Mouse (Mus musculus): ENCODE results near the gene Agps. TPM values are rescaled to one million over a fixed set of nuclear protein-coding genes. Genes with fewer than 3 reads are reported as not detected.
"Not testable (repeated sequence)": the region's sequence is repeated elsewhere in the genome, so short reads cannot be mapped to it uniquely, and the experiment has no call there.

Agps gene
- polyA plus RNA-seq, 1 experiment from 2014 or later = 47.8 TPM

DNA sequence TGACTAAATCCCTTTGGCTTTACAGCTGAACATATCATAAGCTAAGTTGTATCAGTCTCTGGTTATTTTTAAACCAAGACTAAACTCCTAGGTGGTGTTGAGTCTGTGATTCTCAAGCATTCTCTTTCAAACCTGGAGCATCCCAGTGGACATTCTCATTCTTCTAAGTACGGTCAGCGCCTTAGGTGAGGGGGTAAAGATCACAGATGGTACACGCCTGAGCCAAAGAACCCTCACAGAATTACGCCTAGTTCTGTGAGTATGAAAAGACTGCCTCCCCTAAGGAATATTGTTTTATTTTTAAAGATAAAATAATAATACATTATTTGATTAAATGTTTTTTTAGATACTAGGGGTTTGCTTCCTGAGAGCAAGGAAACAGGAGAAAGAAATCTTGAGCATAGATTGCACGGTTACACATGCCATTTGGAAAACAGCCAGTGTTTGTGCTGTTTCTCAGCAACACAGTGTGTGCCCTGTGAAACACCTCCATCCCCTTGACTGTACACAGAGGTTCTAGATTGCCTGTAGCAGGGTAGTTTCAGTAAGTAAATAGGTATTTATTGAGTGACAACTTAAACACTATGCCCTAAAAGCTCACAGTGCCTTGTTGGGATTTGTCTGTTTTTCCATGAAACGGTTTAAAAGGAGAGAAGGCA lies 97.9 kb downstream of the Agps start:
- WGBS = 87% methylated on average over 6 of the region's 6 CpGs

DNA sequence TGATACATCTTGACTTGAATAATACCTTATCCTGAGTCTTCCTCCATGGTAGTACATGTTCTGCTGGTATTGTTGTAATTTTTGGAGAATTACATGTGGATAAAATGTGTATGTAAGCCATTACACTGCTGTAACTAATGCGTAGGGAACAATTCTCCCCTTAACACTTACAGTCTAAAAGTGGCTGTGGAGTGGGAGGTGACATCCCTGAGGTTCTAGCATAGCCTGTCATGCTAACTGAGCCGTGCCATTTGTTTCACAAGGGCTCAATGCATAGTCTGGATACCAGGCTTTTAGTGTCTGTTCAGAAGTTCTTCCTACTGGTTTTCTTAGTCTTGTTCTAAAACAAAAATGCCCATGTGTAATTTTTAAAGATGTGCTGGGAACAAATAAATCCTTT lies 99.0 kb downstream of the Agps start:
- no peaks in the 10 kb centered on the region for H3K9me3 ChIP-seq
- no peaks in the 10 kb centered on the region for H3K27me3 ChIP-seq
- peaks cover 22% of the 10 kb centered on the region; the same call in 1 of the 2 replicates for H3K36me3 ChIP-seq
- ATAC-seq (ENCODE audit: insufficient number of reproducible peaks, insufficient read depth, low FRiP score, low TSS enrichment, low read depth) = no peak
- no peak overlapping the region for H3K27ac ChIP-seq
- no peak overlapping the region for H3K9ac ChIP-seq (replicated peaks)
- peaks cover 25% of the 10 kb centered on the region for H3K4me1 ChIP-seq (replicated peaks)
- H3K4me2 ChIP-seq = no peak overlapping the region
- no peak overlapping the region for H3K4me3 ChIP-seq (replicated peaks)
- WGBS = 86% methylated on average over 2 of the region's 2 CpGs

More for the DNA sequence above, 97.9 kb downstream of the Agps start:
- Histone ChIP-seq H3K4me1 (replicated peaks) (peaks cover 22% of the 10 kb centered on the region), H3K4me3 (replicated peaks) (no peak overlapping the region), H3K27me3 (no peaks in the 10 kb centered on the region), H3K9ac (replicated peaks) (no peak overlapping the region), H3K36me3 (peaks cover 22% of the 10 kb centered on the region; the same call in 1 of the 2 replicates), H3K27ac (peak overlapping the region; percentile 54), H3K9me3 (no peaks in the 10 kb centered on the region), H3K4me2 (no peak overlapping the region)
- ATAC-seq (ENCODE audit: insufficient number of reproducible peaks, insufficient read depth, low FRiP score, low TSS enrichment, low read depth) = no peak

DNA sequence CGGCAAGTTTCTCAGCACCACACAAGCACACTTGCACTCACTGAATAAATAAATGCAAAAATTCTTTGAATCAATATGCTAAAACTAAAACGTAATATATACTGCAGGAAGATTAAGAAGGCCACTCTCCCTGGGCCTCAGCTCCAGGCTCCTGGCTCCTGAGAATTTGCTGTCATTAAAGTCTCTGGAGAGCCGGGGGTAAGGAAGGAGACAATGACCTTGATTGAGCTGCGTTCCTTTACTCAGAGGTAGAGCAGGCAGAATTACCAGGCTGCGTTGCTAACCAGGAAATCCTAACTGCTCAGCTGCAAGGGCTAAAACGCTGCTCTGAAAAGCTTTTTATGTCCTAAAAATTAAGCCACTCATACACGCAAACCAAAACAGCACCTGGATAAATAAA lies 101.6 kb downstream of the Agps start:
- 30% methylated on average over 7 of the region's 7 CpGs for WGBS
- Histone ChIP-seq H3K36me3 (peaks cover 11% of the 10 kb centered on the region; the same call in 1 of the 2 replicates), H3K27me3 (no peaks in the 10 kb centered on the region), H3K4me1 (replicated peaks) (peaks cover 25% of the 10 kb centered on the region), H3K9ac (replicated peaks) (no peak overlapping the region), H3K4me3 (replicated peaks) (no peak overlapping the region), H3K9me3 (no peaks in the 10 kb centered on the region), H3K27ac (peak overlapping the region; percentile 82), H3K4me2 (no peak overlapping the region)
- no peak for ATAC-seq (ENCODE audit: insufficient number of reproducible peaks, insufficient read depth, low FRiP score, low TSS enrichment, low read depth)

DNA sequence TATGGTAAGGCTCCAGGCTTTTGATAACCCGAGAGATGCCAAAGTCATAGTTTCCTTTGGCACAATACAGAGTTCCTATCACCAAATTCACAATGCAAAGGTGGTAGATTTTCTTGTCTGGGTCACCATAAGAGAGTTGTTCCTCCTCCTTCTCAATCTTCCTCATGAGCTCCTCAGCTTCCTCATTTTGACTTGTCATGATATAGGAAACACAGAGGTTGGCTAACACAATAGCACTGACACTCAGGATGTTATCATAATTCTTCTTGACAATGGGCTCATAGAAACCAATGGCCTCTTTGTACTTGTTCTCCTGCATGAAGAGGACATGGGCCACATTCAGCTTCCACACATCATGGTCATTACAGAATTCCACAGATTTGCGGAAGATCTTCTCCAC lies 104.7 kb downstream of the Agps start:
- 87% methylated on average over 2 of the region's 2 CpGs for WGBS
- not testable (repeated sequence) for H3K9ac ChIP-seq (replicated peaks)
- H3K4me1 ChIP-seq (replicated peaks) = peaks cover 25% of the 10 kb centered on the region

DNA sequence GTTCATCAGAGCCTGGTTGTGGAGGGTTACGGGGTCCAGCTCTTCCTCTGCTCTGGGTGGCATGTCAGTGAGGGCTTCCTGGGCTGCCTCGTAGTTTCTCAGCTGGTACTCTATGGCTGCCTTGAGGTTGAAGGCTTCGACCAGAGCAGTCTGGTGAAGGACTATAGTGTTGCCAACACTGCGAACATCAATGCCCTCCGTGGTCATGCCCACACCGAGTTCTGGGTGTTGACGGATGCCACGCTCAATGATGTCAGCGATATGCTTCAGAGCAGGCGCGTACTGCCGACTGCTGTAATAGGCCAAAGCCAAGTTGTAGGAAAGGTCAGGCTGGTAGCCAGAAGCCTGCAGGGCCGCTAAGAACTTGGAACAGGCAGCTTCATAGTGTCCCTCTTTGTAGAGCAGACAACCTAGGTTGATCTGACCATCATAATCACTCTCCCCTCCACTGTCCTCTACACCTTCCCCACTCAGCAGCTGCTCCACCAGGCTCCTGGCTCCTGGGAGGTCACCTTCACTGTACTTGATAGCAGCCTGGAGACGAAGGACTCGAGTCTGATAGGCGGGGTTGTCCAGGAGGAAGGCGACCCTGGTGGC lies 105.6 kb downstream of the Agps start:
- H3K4me2 ChIP-seq = peak overlapping the region; percentile 52
- peak overlapping the region; percentile 85; the same call in 1 of the 2 replicates for H3K27ac ChIP-seq
- ATAC-seq (ENCODE audit: insufficient number of reproducible peaks, insufficient read depth, low FRiP score, low TSS enrichment, low read depth) = peak; percentile 29
- H3K4me3 ChIP-seq (replicated peaks) = peak overlapping the region; percentile 49
- peaks cover 24% of the 10 kb centered on the region for H3K4me1 ChIP-seq (replicated peaks)
- not testable (repeated sequence) for H3K27me3 ChIP-seq, H3K9me3 ChIP-seq, H3K36me3 ChIP-seq
- WGBS = 70% methylated on average over 16 of the region's 17 CpGs
- H3K9ac ChIP-seq (replicated peaks) = peak overlapping the region; percentile 58; the same call in 1 of the 2 replicates

More for the DNA sequence above, 104.7 kb downstream of the Agps start:
- H3K27me3 ChIP-seq; H3K9me3 ChIP-seq; H3K27ac ChIP-seq; H3K36me3 ChIP-seq; ATAC-seq (ENCODE audit: insufficient number of reproducible peaks, insufficient read depth, low FRiP score, low TSS enrichment, low read depth); H3K4me2 ChIP-seq; H3K4me3 ChIP-seq (replicated peaks): not testable (repeated sequence)

GRCm38 (mm10) chr2:75938117-75939063 lies 106.4 kb downstream of the Agps start, which contains the start of gene Ttc30b:
TSS of gene Ttc30b (minus strand) at chr2:75938585.
- Histone ChIP-seq H3K9ac (replicated peaks) (peak within 1 kb of the TSS; percentile 58), H3K9me3 (no peaks in the 10 kb centered on the region), H3K36me3 (no peaks in the 10 kb centered on the region), H3K4me3 (replicated peaks) (peak within 1 kb of the TSS; percentile 49), H3K27ac (peak within 1 kb of the TSS; percentile 85), H3K27me3 (no peaks in the 10 kb centered on the region), H3K4me1 (replicated peaks) (peaks cover 22% of the 10 kb centered on the region), H3K4me2 (peak within 1 kb of the TSS; percentile 52)
- 2% methylated on average over 42 of the region's 42 CpGs for WGBS
- peak; percentile 83 for ATAC-seq (ENCODE audit: insufficient number of reproducible peaks, insufficient read depth, low FRiP score, low TSS enrichment, low read depth)

- Histone ChIP-seq H3K36me3 (no peaks in the 10 kb centered on the region), H3K4me3 (replicated peaks) (no peak overlapping the region), H3K27ac (peak overlapping the region; percentile 62), H3K9me3 (no peaks in the 10 kb centered on the region; the same call in 1 of the 2 replicates), H3K4me2 (no peak overlapping the region), H3K9ac (replicated peaks) (no peak overlapping the region), H3K27me3 (0 out of 2 replicates have a peak, but pooled peaks cover 5% of the 10 kb centered on the region), H3K4me1 (replicated peaks) (peaks cover 17% of the 10 kb centered on the region)
- WGBS = 42% methylated on average over 8 of the region's 8 CpGs
- peak; percentile 63 for ATAC-seq (ENCODE audit: insufficient number of reproducible peaks, insufficient read depth, low FRiP score, low TSS enrichment, low read depth)
Observed at GRCm38 (mm10) chr2:75950685-75951084, 118.7 kb downstream of the Agps start.

DNA sequence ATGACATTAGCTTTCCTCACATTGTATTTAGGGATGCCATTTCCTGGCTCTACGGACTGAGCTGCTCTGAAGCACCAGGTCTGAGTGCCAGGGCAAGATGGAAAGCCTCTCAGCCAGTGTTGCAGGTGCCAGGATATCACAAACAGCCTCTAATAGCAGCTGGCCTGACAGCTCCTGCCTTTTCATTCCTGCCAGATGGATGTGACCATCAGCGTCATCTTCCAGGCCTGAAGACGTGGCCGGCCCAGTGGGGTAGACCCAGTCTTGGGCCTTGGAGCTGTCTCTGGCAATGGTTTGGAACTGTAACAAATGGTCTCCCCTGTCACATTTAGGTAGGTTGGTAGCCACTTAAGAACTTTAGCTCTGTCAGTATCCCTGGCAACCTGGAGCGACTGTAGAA lies 121.3 kb downstream of the Agps start:
- H3K9ac ChIP-seq (replicated peaks) = no peak overlapping the region
- no peak for ATAC-seq (ENCODE audit: insufficient number of reproducible peaks, insufficient read depth, low FRiP score, low TSS enrichment, low read depth)
- H3K9me3 ChIP-seq = no peaks in the 10 kb centered on the region
- no peak overlapping the region for H3K4me3 ChIP-seq (replicated peaks)
- H3K27me3 ChIP-seq = 0 out of 2 replicates have a peak, but pooled peaks cover 5% of the 10 kb centered on the region
- no peaks in the 10 kb centered on the region for H3K36me3 ChIP-seq
- WGBS = 88% methylated on average over 5 of the region's 5 CpGs
- H3K27ac ChIP-seq = no peak overlapping the region
- H3K4me1 ChIP-seq (replicated peaks) = peaks cover 33% of the 10 kb centered on the region
- no peak overlapping the region for H3K4me2 ChIP-seq

DNA sequence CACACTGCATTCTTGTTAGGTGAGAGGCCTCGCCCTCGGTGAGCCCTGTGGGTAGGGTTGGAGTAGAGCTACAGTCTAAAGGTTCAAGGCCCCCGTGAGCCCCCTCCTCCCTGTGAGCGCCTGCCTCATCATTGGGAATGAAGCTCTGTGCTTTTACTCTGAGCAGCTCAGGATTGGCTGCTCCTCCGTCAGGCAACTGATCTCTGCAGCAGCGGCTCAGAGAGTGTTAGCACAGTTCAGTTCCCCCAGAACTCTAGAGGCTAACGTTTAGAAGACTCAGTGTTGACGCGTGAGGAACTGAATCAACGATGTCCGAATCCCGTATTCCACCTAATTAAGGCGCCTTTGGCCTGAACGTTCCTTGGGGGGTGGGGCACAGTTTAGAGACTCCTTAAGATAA lies 123.7 kb downstream of the Agps start:
- H3K36me3 ChIP-seq = no peaks in the 10 kb centered on the region
- 52% methylated on average over 14 of the region's 14 CpGs for WGBS
- H3K4me1 ChIP-seq (replicated peaks) = peaks cover 51% of the 10 kb centered on the region
- H3K4me3 ChIP-seq (replicated peaks) = no peak overlapping the region
- H3K4me2 ChIP-seq = no peak overlapping the region
- no peak overlapping the region for H3K9ac ChIP-seq (replicated peaks)
- ATAC-seq (ENCODE audit: insufficient number of reproducible peaks, insufficient read depth, low FRiP score, low TSS enrichment, low read depth) = no peak
- 0 out of 2 replicates have a peak, but pooled peaks cover 5% of the 10 kb centered on the region for H3K27me3 ChIP-seq
- no peaks in the 10 kb centered on the region for H3K9me3 ChIP-seq
- H3K27ac ChIP-seq = no peak overlapping the region

GRCm38 (mm10) chr2:75959183-75959849 lies 127.3 kb downstream of the Agps start:
- H3K9me3 ChIP-seq = no peaks in the 10 kb centered on the region
- H3K4me1 ChIP-seq (replicated peaks) = peaks cover 74% of the 10 kb centered on the region
- 0 out of 2 replicates have a peak overlapping the region, but pooled peaks have one; percentile 6 for H3K4me3 ChIP-seq (replicated peaks)
- H3K27ac ChIP-seq = peak overlapping the region; percentile 94
- 4% methylated on average over 18 of the region's 18 CpGs for WGBS
- peak; percentile 52 for ATAC-seq (ENCODE audit: insufficient number of reproducible peaks, insufficient read depth, low FRiP score, low TSS enrichment, low read depth)
- no peaks in the 10 kb centered on the region for H3K36me3 ChIP-seq
- H3K4me2 ChIP-seq = peak overlapping the region; percentile 49
- H3K9ac ChIP-seq (replicated peaks) = 0 out of 2 replicates have a peak overlapping the region, but pooled peaks have one; percentile 6
- no peaks in the 10 kb centered on the region for H3K27me3 ChIP-seq

All from limb, embryonic 12.5 days (tissue).